Mouse (Mus musculus) skeletal muscle tissue, postnatal 0 days (tissue): Measurements from ENCODE around the gene Tuba3b. TPM values are rescaled to one million over a fixed set of nuclear protein-coding genes. Genes with fewer than 3 reads are reported as not detected.

Source experiments
- polyA plus RNA-seq: library from polyadenylated mRNA; unstranded; fragments of >200 nt; fragmentation: Nextera tagmentation; extraction: Ambion mirVana; gene quantifications from 2 replicates; pipeline ENCODE4 v1.2.1, GENCODE M21; 2015

Tuba3b gene
- not detected in 2 replicates for polyA plus RNA-seq

DNA sequence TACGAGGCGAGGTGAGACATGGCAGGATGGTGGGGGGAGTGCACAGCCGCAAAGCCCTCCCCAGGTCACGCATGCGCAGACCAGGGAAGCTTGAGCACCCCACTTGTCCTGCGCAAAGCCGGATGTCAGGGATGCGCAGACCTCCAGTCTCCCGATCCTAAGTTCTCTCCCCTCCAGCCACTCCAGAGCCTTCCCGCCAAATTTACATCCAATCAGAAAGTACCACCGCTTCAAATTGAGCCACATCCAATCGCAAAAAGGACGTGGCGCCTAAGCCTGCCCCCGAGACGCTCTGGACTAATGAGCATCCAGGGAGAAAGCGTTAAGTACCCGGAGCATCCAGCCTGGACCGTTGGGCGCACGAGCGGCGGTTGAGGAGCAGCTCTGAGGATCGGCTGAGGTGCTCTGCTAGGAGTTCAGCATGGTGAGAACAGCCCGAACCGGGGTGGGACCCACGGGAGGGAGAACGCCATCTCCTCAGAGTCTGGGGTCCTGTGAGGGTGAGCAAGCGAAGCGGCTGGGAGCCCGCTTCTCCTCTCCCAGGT, at the start of gene Tuba3b:
TSS of gene Tuba3b (plus strand) at position 92 of the 545 bp plus-strand sequence.

DNA sequence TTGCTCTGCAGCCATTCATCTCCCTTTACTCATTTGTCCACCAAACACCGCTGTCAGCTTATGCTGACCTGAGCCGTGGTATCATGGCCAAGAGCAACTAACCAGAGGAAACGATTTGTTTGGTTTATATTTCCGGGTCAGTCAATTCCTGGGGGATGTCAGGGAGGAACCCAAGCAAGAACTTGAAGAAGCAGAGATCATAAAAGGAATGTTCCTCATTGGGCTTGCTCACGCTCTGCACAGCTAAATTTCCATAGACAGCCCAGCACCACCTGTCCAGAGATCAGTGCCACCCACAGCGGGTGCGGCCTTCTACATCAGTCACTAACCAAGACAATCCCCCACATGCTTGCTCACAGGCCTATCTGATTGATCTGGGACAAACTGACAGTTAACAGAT, 1.3 kb upstream of the Tuba3b start, which contains the start of gene Lmntd1:
TSS of gene Lmntd1 (minus strand) at position 101 of the 400 bp plus-strand sequence.

Other genes starting within 250 kb of the Tuba3b start
- 1.2 TPM in 2 replicates for gene Lmntd1, start 1.4 kb upstream of the Tuba3b start, polyA plus RNA-seq
- 6.6 and 6.9 TPM in 2 replicates for gene Rassf8, start 131.0 kb downstream of the Tuba3b start, polyA plus RNA-seq
- 2.8 and 3.1 TPM in 2 replicates for gene Bhlhe41, start 249.8 kb downstream of the Tuba3b start, polyA plus RNA-seq